Mouse (Mus musculus) limb, embryonic 15.5 days (tissue): ENCODE data around the gene Rbm6. TPM values are rescaled to one million over a fixed set of nuclear protein-coding genes. Genes with fewer than 3 reads are reported as not detected.

ENCODE experiments used
- ATAC-seq: fragments of 200-750 bp; cut with Nextera tagmentation; 2 replicates; pipeline ENCODE4 v1.8.0; 2017; ENCODE audit warnings: low read depth, moderate TSS enrichment; ENCODE audit not compliant: insufficient number of reproducible peaks, low FRiP score, low TSS enrichment
- H3K27ac ChIP-seq: fragments of 300-500 bp; sonication (generic); 2 replicates; pipeline ENCODE4 v1.5.1; 2015; ENCODE audit warnings: moderate library complexity, mild to moderate bottlenecking, inconsistent platforms
- H3K27me3 ChIP-seq: fragments of 300-500 bp; sonication (generic); 2 replicates; pipeline ENCODE4 v1.6.1; 2015; ENCODE audit warnings: inconsistent platforms
- H3K36me3 ChIP-seq: fragments of 300-500 bp; sonication (generic); 2 replicates; pipeline ENCODE4 v1.6.1; 2015; ENCODE audit warnings: inconsistent platforms
- H3K4me1 ChIP-seq: fragments of 300-500 bp; sonication (generic); 2 replicates; pipeline ENCODE4 v1.6.1; 2015; ENCODE audit warnings: inconsistent platforms
- H3K4me2 ChIP-seq: fragments of 300-500 bp; sonication (generic); 2 replicates; pipeline ENCODE4 v1.6.1; 2015; ENCODE audit warnings: mild to moderate bottlenecking, inconsistent platforms
- H3K4me3 ChIP-seq: fragments of 300-500 bp; sonication (generic); 2 replicates; pipeline ENCODE4 v1.5.1; 2015; ENCODE audit warnings: mild to moderate bottlenecking, inconsistent platforms
- H3K9ac ChIP-seq: fragments of 300-500 bp; sonication (generic); 2 replicates; pipeline ENCODE4 v1.6.1; 2015; ENCODE audit warnings: inconsistent platforms
- H3K9me3 ChIP-seq: fragments of 300-500 bp; sonication (generic); 2 replicates; pipeline ENCODE4 v1.6.1; 2016; ENCODE audit warnings: inconsistent platforms
- WGBS: fragments of 180-500 bp; shearing (Covaris S2); methylation state at CpG from one replicate; pipeline ENCODE4 v1.1.7; 2015; 5-methylcytosine and 5-hydroxymethylcytosine counted together
- polyA plus RNA-seq: library from polyadenylated mRNA; unstranded; fragments of >200 nt; fragmentation: Nextera tagmentation; extraction: Ambion mirVana; gene quantifications from 2 replicates; pipeline ENCODE4 v1.2.1, GENCODE M21; 2015

Gene Rbm6
- polyA plus RNA-seq, 1 experiment from 2014 or later: 71.7 TPM

DNA sequence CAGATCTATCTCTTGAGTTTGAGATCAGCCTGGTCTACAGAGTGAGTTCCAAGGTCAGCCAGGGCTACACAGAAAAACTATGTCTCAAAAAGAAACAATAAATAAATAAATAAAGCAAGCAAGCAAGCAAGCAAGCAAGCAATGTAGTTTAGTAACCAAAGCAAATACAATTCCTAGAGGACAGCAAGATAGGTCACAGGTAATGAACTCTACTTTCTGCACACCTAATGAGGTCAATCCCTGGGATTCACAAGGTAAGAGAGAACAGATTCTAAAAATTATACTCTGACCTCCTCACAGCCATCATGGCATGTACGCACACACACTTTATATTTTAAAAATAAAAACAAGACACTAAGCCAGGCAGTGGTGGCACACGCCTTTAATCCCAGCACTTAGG, 7.0 kb downstream of the Rbm6 start:
- Histone ChIP-seq H3K9ac (no peak overlapping the region), H3K27ac (no peak overlapping the region), H3K27me3 (no peaks in the 10 kb centered on the region), H3K4me3 (no peak overlapping the region), H3K4me2 (no peak overlapping the region), H3K36me3 (peaks cover 8% of the 10 kb centered on the region; the same call in 1 of the 2 replicates), H3K4me1 (peaks cover 5% of the 10 kb centered on the region; the same call in 1 of the 2 replicates), H3K9me3 (no peaks in the 10 kb centered on the region)
- no peak for ATAC-seq
- WGBS: 96% methylated on average over 2 of the region's 2 CpGs

DNA sequence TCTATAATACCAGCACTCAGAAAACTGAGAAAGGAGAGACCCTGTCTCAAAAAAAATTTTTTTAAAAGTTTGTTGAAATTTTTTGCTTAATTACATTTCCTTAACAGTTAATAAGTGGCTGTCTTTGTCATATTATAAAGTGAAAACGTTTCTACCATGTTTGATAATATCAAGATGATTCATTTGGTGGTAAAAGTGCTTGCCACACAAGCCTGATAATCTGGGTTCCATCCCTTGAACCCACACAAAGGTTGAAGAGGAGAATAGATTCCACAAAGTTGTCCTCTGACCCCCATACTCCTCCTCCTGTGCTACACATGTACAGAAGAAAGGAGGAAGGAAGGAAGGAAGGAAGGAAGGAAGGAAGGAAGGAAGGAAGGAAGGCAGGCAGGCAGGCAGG, 8.5 kb downstream of the Rbm6 start:
- WGBS: 68% methylated on average over 1 of the region's 1 CpGs

DNA sequence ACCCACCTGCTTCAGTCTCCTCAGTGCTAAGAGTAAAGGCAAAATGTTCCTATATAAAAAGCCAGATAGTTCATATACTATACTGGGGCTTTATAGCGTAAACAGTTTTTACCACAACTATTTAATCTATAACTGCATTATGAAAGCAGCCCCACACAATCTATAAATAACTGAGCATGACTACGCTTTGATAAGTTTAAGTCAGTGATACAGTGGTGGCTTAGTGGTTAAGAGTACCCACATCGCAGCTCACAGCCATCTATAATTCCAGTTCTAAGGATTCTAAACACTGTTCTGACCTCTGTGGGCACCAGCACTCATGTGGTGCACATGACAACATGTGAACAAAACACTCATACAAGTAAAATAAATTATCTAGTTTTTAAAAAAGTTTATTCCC, 14.7 kb downstream of the Rbm6 start:
- Histone ChIP-seq H3K27ac (no peak overlapping the region), H3K27me3 (no peaks in the 10 kb centered on the region), H3K36me3 (peaks cover 19% of the 10 kb centered on the region), H3K9me3 (no peaks in the 10 kb centered on the region), H3K4me1 (no peaks in the 10 kb centered on the region), H3K9ac (no peak overlapping the region), H3K4me3 (no peak overlapping the region), H3K4me2 (no peak overlapping the region)
- no peak for ATAC-seq
- 93% methylated on average over 3 of the region's 3 CpGs for WGBS

More for the DNA sequence above, 8.5 kb downstream of the Rbm6 start:
- no peaks in the 10 kb centered on the region for H3K9me3 ChIP-seq
- no peak for ATAC-seq
- no peak overlapping the region for H3K4me2 ChIP-seq
- no peak overlapping the region for H3K9ac ChIP-seq
- peaks cover 8% of the 10 kb centered on the region; the same call in 1 of the 2 replicates for H3K36me3 ChIP-seq
- H3K4me3 ChIP-seq: no peak overlapping the region
- 0 out of 2 replicates have a peak, but pooled peaks cover 2% of the 10 kb centered on the region for H3K4me1 ChIP-seq
- no peaks in the 10 kb centered on the region for H3K27me3 ChIP-seq
- no peak overlapping the region for H3K27ac ChIP-seq

DNA sequence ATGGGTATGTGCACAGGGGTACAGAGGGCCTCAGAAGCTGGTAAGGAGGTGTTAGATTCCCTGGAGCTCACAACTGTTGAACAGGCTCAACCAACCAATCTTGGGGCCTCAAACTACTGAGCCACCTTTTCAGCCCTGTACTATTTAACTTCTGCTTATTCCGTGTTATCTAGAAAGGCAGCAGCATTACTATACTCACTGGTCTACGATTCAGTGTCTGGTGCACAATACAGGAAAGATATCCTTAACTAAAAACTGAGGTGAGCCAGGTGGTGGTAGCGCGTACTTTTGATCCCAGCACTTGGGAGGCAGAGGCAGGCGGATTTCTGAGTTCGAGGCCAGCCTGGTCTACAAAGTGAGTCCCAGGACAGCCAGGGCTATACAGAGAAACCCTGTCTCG, 24.1 kb downstream of the Rbm6 start:
- ATAC-seq: no peak
- H3K27me3 ChIP-seq: no peaks in the 10 kb centered on the region
- H3K9me3 ChIP-seq: no peaks in the 10 kb centered on the region
- H3K9ac ChIP-seq: no peak overlapping the region
- WGBS: 97% methylated on average over 7 of the region's 7 CpGs
- H3K4me1 ChIP-seq: no peaks in the 10 kb centered on the region
- H3K4me3 ChIP-seq: no peak overlapping the region
- H3K36me3 ChIP-seq: peaks cover 49% of the 10 kb centered on the region
- H3K4me2 ChIP-seq: no peak overlapping the region
- H3K27ac ChIP-seq: no peak overlapping the region

DNA sequence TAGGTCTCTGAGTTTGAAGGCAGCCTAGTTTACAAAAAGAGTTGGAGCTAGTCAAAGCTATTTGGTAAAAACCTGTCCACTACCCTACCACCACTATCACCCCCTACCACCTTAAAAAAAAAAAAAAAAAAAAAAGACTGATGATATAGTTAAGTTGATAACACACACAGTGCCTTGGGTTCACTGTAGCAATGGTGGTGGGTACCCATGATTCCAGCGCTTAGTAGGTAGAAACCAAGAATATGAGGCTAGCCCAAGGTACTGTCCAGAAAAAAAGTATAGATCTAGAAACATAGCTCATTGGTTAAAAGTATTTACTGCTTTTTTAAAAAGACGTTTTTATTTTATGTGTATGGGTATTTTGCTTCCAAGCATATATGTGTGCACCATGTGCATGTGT, 30.3 kb downstream of the Rbm6 start:
- H3K27ac ChIP-seq: no peak overlapping the region
- no peak overlapping the region for H3K4me2 ChIP-seq
- H3K4me1 ChIP-seq: no peaks in the 10 kb centered on the region
- no peak overlapping the region for H3K9ac ChIP-seq
- H3K36me3 ChIP-seq: peaks cover 29% of the 10 kb centered on the region
- no peak overlapping the region for H3K4me3 ChIP-seq
- 93% methylated on average over 2 of the region's 2 CpGs for WGBS
- H3K27me3 ChIP-seq: no peaks in the 10 kb centered on the region
- H3K9me3 ChIP-seq: no peaks in the 10 kb centered on the region
- no peak for ATAC-seq

DNA sequence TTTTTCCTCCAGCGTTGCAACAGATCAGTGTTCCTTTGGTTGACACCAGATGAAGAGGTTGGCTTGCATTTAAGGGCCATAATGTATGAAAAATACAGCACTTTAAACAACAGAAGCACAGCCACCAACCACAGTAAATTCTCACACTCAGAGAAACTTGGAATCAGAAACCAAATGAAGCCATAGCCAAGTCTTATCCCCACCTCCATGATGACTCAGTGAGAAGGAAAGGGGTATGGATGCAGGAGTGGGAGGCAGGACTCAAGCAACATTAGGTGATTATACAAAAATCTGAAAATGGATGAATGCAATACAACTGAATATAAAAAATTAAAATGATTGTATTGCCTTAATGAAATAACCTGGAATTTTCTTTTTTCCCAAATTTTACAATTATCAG, 34.2 kb downstream of the Rbm6 start:
- Histone ChIP-seq H3K9ac (no peak overlapping the region), H3K27me3 (no peaks in the 10 kb centered on the region), H3K27ac (no peak overlapping the region), H3K36me3 (peaks cover 17% of the 10 kb centered on the region; the same call in 1 of the 2 replicates), H3K9me3 (no peaks in the 10 kb centered on the region), H3K4me2 (no peak overlapping the region), H3K4me3 (no peak overlapping the region), H3K4me1 (no peaks in the 10 kb centered on the region)
- no peak for ATAC-seq
- 95% methylated on average over 1 of the region's 1 CpGs for WGBS

DNA sequence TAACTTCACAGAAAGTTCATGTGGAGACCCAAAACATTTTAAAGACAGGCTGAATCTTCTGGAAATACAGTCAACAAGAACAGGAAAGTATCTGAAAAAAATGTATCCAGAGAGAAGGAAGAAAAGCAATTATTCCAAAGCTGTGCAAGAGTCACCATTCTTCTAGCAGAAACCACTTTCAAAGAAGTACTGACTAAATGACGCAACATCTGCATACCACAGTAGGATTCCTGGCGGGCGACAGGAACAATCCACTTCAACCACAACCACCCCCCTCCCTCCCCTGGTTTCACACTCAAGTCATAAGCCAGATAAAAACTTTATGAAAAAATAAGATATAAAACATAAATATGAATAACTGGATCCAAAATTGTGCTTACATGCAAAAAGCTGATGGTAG, 39.2 kb downstream of the Rbm6 start:
- no peak overlapping the region for H3K4me2 ChIP-seq
- H3K27me3 ChIP-seq: no peaks in the 10 kb centered on the region
- H3K36me3 ChIP-seq: peaks cover 37% of the 10 kb centered on the region
- H3K4me3 ChIP-seq: no peak overlapping the region
- H3K9ac ChIP-seq: no peak overlapping the region
- no peak for ATAC-seq
- H3K9me3 ChIP-seq: no peaks in the 10 kb centered on the region
- no peak overlapping the region for H3K27ac ChIP-seq
- no peaks in the 10 kb centered on the region for H3K4me1 ChIP-seq
- WGBS: 79% methylated on average over 3 of the region's 3 CpGs

DNA sequence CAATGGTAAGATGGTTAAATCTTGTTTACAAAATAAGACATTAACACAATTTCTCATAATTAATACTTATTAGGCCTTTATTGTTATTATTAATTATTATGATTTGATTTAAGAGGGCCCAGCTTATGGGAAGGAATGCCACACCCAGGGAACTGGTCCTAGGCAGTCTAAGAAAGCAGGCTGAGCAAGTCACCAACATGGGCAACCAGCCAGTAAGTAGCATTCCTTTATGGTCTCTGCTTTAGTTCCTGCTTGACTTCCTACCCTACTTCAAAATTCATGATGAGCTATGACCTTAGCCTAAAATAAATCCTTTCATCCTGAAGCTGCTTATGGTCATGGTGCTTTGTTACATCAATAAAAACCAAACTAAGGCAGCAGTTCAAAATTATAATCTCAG, 41.3 kb downstream of the Rbm6 start:
- Histone ChIP-seq H3K36me3 (peaks cover 46% of the 10 kb centered on the region), H3K4me1 (no peaks in the 10 kb centered on the region), H3K9ac (no peak overlapping the region), H3K4me3 (no peak overlapping the region), H3K4me2 (no peak overlapping the region), H3K27ac (no peak overlapping the region), H3K27me3 (no peaks in the 10 kb centered on the region), H3K9me3 (no peaks in the 10 kb centered on the region)
- no peak for ATAC-seq

DNA sequence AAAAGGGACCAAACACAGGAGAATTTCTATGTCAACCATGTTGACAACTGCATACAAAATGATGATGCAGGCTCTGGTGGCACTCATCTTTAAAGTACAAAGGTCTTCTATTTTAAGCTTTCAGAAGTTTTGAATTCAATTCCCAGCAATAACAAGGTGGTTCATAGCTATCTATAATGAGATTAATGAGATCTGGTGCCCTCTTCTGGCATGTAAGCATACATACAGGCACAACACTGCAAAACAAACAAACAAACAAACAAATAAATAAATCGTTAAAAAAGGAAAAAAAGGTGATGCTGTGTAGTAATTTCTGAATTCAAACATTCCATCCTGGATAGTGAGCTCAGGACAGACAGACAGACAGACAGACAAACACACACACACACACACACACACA, 60.9 kb downstream of the Rbm6 start:
- ATAC-seq: no peak
- H3K4me1 ChIP-seq: no peaks in the 10 kb centered on the region
- WGBS: 90% methylated on average over 1 of the region's 1 CpGs
- H3K9ac ChIP-seq: no peak overlapping the region
- H3K36me3 ChIP-seq: peaks cover 37% of the 10 kb centered on the region
- no peaks in the 10 kb centered on the region for H3K9me3 ChIP-seq
- no peak overlapping the region for H3K4me3 ChIP-seq
- H3K27me3 ChIP-seq: no peaks in the 10 kb centered on the region
- no peak overlapping the region for H3K4me2 ChIP-seq
- H3K27ac ChIP-seq: no peak overlapping the region

DNA sequence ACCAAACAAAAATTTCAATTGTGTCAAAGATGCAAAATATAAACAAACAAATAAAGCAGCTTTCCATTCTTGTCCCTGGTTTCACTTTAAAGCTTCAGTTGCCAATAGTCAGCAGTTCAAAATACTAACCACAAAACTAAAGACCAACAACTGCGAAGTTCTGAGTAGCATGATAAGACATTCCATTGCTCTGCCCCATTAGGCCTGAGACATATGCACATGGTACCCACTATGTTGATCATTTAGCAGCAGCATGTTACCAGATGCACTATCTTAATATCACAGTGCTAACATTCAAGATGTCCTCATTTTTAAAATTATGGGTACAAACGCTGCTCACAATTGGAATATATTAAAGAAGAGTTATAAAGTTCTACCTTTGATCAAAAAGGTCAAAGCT, 62.1 kb downstream of the Rbm6 start:
- H3K36me3 ChIP-seq: peaks cover 30% of the 10 kb centered on the region
- no peak overlapping the region for H3K27ac ChIP-seq
- ATAC-seq: no peak
- H3K4me1 ChIP-seq: no peaks in the 10 kb centered on the region
- 90% methylated on average over 2 of the region's 2 CpGs for WGBS
- H3K27me3 ChIP-seq: no peaks in the 10 kb centered on the region
- H3K9me3 ChIP-seq: no peaks in the 10 kb centered on the region
- no peak overlapping the region for H3K4me2 ChIP-seq
- H3K9ac ChIP-seq: no peak overlapping the region
- no peak overlapping the region for H3K4me3 ChIP-seq

DNA sequence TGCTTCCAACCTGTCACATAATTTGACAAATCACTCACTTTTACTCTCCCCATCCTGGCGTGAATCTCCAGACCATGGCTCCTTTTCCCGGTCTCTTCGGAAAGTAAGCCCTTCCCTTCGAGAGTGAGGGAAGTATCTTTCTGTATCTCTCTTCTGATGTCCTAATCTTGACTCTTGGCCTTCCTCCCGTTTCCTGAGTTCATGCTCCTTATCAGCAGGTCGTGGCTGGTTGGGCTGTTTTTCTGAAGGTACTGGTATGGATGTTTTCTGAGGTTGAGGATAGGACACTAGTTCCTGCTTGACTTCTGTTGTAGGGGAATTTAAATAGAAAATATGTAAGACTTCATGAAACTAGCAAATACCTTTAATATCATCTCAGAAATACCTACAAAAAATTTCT, 81.3 kb downstream of the Rbm6 start:
- WGBS: 87% methylated on average over 6 of the region's 6 CpGs
- H3K9ac ChIP-seq: no peak overlapping the region
- H3K27me3 ChIP-seq: no peaks in the 10 kb centered on the region
- ATAC-seq: no peak
- H3K27ac ChIP-seq: no peak overlapping the region
- H3K36me3 ChIP-seq: peaks cover 68% of the 10 kb centered on the region
- H3K4me1 ChIP-seq: no peaks in the 10 kb centered on the region
- H3K4me3 ChIP-seq: no peak overlapping the region
- no peaks in the 10 kb centered on the region for H3K9me3 ChIP-seq
- no peak overlapping the region for H3K4me2 ChIP-seq

DNA sequence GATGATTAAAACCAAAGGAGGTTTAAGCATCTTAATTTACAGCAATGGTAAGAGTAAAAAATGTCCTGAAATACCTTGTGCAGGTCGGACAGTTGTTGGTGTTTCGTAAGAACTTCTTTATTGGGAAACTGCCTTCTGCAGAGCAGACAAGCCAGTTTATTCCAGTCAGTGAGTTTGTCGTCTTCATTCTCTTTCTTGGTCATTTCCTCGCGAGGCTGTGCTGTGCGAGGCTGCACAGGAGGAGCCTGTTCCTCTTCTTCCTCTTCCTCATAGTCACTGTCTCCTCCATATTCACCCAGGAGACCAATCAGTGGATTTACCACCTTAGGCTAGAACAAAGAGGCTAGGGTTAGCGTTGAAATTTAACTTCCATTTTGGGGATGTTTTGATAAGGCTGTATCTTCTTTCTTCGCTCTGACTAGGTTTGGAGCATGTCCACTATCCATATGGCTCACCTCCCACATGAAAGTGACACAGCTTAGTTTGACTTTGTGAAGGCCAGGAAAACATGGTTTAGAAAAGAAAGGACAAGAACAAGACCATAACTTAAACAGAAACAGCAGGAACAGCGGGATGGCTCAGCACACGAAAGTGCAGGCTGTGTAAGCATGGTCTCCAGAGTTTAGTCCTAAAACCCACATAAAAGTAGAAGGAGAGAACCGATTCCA, 90.4 kb downstream of the Rbm6 start:
- Histone ChIP-seq H3K4me1 (no peaks in the 10 kb centered on the region), H3K9ac (no peak overlapping the region), H3K27me3 (no peaks in the 10 kb centered on the region), H3K9me3 (no peaks in the 10 kb centered on the region), H3K4me3 (no peak overlapping the region), H3K27ac (no peak overlapping the region), H3K36me3 (peaks cover 82% of the 10 kb centered on the region), H3K4me2 (no peak overlapping the region)
- no peak for ATAC-seq
- 91% methylated on average over 11 of the region's 11 CpGs for WGBS

DNA sequence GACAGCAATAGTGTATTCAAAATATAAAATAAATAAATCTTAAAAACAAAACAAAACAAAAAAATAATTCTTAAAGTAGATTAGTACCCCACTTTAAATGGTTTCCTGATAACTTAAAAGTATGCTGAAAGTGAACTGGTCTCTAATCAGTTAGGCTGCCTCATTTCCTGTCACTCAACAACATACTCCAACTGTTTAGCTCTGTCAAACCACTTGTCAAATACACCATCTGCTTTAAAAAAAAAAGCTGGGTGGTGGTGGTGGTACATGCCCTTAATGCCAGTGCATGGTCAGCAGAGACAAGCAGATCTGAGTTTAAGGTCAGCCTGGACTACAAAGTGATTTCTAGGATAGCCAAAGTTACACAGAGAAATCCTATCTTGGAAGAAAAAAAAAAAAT, 96.2 kb downstream of the Rbm6 start:
- Histone ChIP-seq H3K27me3 (no peaks in the 10 kb centered on the region), H3K36me3 (peaks cover 77% of the 10 kb centered on the region), H3K9me3 (no peaks in the 10 kb centered on the region), H3K9ac (no peak overlapping the region), H3K4me3 (no peak overlapping the region), H3K4me1 (no peaks in the 10 kb centered on the region), H3K27ac (no peak overlapping the region), H3K4me2 (no peak overlapping the region)
- no peak for ATAC-seq
